Mouse (Mus musculus) thymus, postnatal 25 days (tissue): ENCODE results near the gene Cwh43.
A peak's percentile ranks its signal among the peaks of the same experiment; 100 is the strongest.
"Not testable (repeated sequence)": the region's sequence is repeated elsewhere in the genome, so short reads cannot be mapped to it uniquely, and the experiment has no call there.

Source experiments
- DNase-seq: peaks from one replicate; pipeline ENCODE4 v3.0.0; 2022

Cwh43 gene

DNA sequence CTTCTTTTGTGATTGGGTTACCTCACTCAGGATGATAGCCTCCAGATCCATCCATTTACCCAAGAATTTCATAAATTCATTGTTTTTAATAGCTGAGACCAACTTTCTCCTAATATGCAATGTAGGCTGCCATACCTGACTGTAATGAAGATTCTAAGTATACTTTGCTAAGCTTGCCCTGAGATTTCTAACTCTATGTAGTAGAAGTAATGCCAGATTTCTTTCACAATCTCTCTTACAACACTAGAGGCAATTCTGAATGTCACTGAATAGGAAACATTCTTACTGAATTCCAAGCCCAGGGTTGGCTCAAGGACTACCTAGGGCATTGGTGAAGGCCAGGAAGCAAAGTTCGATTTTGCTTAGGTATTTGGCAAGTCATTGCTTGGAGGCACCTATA, 76.5 kb downstream of the Cwh43 start:
- DNase-seq = not testable (repeated sequence)

DNA sequence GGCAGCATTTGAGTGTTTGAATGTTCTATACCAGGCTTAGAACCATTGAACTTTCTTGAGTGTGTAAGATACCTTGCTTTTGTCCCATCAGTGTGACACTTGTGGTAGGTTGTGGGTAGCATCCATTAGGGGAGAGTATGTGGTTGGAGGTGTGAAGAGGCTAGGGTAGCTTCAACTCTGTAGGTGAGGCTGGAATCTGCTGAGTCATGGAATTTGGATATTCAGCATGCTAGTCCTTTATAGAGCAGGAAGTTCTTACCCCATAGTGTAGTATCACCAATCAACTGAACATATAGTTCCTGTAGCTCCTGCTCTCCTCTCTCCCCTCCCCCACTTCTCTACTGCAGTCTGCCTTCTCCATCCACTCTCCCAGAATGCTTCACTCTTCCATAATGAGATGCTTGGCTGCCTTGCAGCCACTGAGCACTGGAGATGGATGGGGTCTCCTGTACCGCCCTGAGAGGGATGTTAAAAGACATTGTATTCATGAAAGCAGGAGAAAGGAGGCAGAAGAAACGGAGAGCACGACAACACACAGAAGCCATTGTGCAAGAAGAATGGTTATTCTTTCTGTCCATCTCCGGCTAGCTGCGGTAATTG, 78.2 kb downstream of the Cwh43 start:
- no peak for DNase-seq

DNA sequence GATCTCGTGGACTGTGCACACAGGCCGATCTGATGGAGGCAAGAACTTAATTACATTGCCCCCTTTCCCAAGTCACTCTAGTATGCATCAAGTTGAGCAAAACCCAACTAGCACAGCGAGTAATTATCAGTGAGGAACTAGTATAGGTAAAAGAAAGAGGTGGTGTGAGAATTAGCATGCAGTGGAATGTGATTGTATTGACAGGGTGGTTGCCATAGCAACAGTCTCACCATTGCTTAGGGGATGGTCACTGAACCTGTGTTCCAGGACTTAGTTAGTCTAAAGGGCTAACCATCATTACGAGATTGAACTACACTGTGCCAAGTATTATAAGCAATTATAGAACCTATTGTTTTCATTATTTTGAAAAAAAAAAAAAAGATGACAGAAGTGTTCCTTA, 80.6 kb downstream of the Cwh43 start:
- no peak for DNase-seq

DNA sequence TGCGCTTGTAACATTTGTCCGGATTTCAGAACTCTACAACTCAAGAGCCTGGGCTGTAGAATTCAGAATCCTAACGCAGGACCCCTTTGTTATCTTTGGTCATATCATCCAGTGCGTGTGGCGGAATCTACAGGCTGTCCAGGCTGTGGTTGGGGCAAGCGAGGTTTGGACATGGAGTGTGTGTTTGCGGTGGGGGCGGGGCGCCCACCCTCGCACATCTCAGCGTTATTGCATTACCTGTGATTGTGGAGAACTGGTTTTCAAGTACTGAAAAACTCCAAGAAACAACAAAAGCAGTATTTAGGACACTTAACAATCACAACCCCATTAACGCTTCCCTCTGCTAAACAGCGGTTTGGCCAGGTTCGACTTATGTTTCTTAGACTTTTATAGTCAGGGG, 84.0 kb downstream of the Cwh43 start:
- DNase-seq = peak; percentile 2

DNA sequence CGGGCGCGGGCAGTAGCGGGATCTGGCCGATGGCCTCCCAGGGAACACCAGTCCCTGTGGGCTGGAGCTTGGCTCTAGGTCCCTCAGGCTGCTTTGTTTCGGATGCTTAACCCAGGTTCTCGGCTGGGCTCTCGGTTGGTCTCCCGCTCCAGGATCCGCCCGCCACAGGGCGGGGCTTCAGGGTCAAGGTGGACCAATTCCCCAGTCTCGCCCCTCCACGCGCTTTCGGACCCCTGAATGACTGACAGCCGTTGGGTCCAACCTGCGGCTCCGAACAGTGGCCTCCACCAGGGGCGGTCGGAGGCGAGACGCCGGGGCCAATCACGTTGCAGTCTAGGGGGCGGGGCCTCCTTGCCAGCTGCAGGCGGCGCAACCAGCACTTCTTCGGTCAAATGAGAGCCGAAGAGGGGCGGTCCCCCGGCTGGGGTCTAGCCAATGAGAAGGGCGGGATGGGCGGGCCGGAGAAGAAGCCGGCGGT, 84.8 kb downstream of the Cwh43 start:
- peak; percentile 98 for DNase-seq

DNA sequence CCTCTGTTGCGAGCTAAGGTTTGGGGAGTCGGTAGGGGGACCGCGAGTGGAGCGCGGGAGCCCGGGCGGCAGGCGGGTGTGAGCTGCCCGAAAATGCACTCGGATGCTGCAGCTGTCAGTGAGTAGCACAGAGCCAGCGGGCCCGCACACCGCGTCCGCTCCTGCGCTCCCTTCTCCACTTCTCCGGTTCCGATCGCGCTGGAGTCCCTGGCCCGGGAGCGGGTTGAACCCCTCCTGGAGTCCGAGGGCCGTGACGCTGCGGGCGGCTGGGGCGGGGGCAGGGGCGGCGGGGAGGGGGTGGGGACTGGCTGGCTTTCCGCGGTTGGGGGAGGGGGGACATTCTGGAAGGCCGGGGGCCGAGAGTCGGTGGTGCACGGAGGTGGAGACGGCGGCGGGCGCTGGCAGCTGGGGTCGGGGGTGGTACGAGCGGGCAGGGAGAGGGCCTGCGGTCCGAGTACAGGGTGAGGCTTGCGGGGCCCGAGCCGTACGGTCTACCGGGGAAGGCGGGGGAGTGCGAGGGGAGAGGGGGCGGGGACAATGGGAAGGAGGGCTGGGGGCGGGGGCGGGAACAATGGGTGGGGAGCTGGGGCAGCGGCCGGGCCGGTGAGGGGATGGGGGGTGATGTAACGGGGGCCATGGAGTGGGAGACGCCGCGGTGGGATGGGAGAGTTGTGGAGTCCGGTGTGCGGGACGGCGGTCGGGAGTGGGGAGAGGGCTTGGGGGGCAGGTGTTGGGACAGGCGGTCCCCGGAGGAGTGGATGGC, 85.4 kb downstream of the Cwh43 start:
- DNase-seq = no peak

DNA sequence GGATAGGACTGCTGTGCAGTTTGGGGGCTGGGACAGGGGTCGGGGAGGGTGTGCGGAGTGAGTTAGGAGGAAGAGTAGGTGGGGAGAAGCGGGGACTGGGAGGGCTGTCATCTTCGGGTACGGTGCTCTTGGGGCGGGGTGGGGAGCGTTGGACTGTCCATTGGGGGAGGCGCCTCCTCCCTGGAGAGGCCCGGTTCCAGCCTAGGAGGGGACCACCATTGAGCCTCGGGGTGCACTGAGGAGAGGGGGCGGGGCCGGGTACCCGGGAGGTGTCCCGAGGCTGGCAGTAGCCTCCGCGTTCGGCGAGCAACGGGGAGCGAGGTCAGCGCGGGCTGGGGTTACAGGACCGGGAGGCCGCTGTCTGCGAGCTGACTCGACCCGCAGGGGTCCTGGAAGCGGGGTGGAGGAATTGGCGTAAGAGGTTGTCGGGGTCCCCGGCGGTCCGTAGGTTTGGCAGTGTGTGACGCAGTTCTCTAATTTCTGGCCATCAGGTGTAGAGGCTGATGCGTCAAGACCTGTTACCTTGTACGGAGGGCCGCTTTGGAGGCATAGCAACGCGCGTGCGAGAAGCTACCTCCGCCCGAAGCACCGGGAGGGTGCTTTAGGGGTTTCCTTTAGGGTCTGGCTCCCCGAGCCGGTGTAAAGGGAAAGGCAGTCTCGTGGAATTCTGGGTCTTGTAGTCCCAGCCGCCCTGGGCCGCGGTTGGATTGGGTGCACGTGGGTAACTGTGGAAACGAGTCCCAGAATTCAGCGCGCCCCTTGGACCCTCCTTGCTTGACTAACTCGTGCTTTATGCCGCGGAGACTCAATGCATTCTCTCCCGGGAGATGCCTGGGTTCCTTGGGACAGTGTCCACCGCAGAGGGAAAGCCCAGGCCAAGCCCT, 86.2 kb downstream of the Cwh43 start:
- peak; percentile 87 for DNase-seq

DNA sequence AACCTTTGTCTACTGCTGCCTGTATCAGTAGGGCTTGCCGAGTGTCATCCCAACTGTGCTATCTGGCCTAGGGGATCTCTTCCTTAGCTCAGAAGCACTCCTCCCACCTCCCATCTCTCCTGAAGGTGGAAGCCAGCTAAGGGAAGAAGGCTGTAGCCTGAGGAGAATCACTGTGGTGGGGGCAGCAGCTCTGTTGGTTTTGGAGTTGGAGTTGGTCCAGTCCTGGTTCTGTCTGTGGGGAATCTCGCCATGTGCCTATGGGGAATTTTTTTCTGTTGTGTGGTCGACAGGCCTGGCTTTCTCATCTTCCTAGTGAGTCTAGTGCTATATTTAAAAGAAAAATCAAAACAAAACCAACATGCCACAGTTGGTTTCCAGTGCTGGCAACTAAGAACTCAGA, 91.5 kb downstream of the Cwh43 start:
- DNase-seq = no peak

DNA sequence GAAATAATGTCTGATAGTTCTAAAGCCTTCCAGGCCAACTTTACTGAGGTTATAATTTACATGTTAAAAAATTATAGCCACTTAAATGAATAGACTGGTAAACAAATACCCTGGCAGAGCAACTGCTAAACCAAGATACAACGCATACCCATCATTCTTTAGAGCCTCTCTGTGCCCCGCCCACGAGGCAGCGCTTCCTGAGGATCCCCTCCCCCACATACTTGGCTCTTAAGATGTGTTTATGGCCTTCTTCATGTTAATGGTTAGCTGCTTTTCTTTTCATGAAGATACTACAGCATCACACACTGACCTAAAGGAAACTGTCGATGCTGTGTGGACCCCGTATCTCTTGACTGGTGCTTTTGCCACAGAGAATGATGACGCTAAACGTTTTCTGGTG, 92.7 kb downstream of the Cwh43 start:
- DNase-seq = no peak

DNA sequence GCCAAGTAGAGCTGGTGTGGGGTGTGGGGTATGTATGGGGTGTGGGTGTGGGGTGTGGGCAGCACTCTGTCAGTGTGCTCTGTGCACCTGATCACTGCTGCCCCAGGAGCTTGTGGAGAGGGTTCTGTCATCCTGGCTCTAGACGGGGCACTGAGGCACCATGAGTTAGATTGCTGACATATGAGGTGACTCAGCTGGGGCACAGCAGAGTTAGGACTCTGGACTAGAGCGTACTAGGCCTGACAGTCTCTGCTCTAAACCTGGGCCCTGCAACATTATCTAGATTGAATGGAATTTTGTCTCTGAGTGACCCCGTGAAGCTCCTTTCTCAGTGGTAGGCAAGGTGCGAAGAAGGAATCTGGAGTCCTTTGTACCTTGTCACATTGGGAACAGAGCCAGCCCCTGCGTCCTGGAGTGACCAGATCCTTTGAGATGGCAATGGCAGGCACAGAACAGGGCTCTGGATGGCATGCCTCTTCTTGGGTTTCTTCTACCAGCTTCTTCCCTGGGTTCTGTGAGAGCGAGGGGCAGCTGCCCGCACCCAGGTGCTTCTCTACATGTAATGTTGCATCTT, 95.1 kb downstream of the Cwh43 start:
- DNase-seq = no peak

DNA sequence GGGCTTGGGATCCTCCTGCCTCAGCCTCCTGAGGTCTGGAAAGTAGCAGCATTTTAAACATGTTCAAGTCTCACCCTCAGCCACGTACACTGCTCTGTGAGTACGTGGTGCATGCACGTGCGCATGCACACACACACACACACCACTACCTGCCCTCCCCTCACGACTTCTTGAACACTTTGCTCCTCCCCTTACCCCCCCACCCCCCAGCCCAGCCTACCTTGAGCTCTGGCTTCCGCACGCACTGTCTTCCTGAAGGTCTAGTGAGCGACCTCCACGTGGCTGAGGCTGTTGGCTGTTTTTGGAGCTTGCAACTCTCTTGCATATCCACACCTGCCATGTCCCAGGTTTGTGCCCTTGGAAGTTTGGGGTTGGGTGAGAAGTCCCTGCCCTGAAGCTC, 96.5 kb downstream of the Cwh43 start:
- DNase-seq = no peak
